Mouse (Mus musculus) forebrain, embryonic 12.5 days (tissue): ENCODE results near the gene Irak2. TPM values are rescaled to one million over a fixed set of nuclear protein-coding genes. Genes with fewer than 3 reads are reported as not detected.

Experiments
- ATAC-seq: fragments of 200-750 bp; cut with Nextera tagmentation; 2 replicates; pipeline ENCODE4 v1.8.0; 2017; ENCODE audit warnings: moderate TSS enrichment; ENCODE audit not compliant: low FRiP score
- H3K27ac ChIP-seq: fragments of 300-500 bp; sonication (generic); 2 replicates; pipeline ENCODE4 v1.5.1; 2016; ENCODE audit warnings: mild to moderate bottlenecking
- H3K27me3 ChIP-seq: fragments of 300-500 bp; sonication (generic); 2 replicates; pipeline ENCODE4 v1.6.1; 2016; ENCODE audit warnings: mild to moderate bottlenecking
- H3K36me3 ChIP-seq: fragments of 300-500 bp; sonication (generic); replicated peaks from 2 replicates; pipeline ENCODE4 v1.6.1; 2016; ENCODE audit warnings: mild to moderate bottlenecking
- H3K4me1 ChIP-seq: fragments of 300-500 bp; sonication (generic); 2 replicates; pipeline ENCODE4 v1.6.1; 2016
- H3K4me2 ChIP-seq: fragments of 300-500 bp; sonication (generic); 2 replicates; pipeline ENCODE4 v1.6.1; 2016; ENCODE audit warnings: mild to moderate bottlenecking, moderate library complexity
- H3K4me3 ChIP-seq: fragments of 300-500 bp; sonication (generic); replicated peaks from 2 replicates; pipeline ENCODE4 v1.5.1; 2016; ENCODE audit warnings: mild to moderate bottlenecking
- H3K9ac ChIP-seq: fragments of 300-500 bp; sonication (generic); 2 replicates; pipeline ENCODE4 v1.6.1; 2016; ENCODE audit warnings: mild to moderate bottlenecking
- H3K9me3 ChIP-seq: fragments of 300-500 bp; sonication (generic); 2 replicates; pipeline ENCODE4 v1.6.1; 2016
- WGBS: fragments of 180-500 bp; shearing (Covaris S2); methylation state at CpG from one replicate; pipeline ENCODE4 v1.1.7; 2016; 5-methylcytosine and 5-hydroxymethylcytosine counted together
- polyA plus RNA-seq: library from polyadenylated mRNA; unstranded; fragments of >200 nt; fragmentation: Nextera tagmentation; extraction: Ambion mirVana; gene quantifications from 2 replicates; pipeline ENCODE4 v1.2.1, GENCODE M21; 2016

Irak2 gene
- polyA plus RNA-seq = 0.63 and 1.6 TPM in 2 replicates

- WGBS = 10% methylated on average over 37 of the region's 37 CpGs
- no peak within 1 kb of the TSS for H3K27ac ChIP-seq
- peak; percentile 91 for ATAC-seq
Observed at GRCm38 (mm10) chr6:113638302-113639040, at the start of gene Irak2. Irak2 (plus strand) TSS chr6:113638467.

GRCm38 (mm10) chr6:113592637-113593036 lies 45.6 kb upstream of the Irak2 start:
- Histone ChIP-seq H3K27me3 (no peaks in the 10 kb centered on the region), H3K27ac (no peak overlapping the region), H3K36me3 (0 out of 2 replicates have a peak, but pooled peaks cover 7% of the 10 kb centered on the region), H3K4me2 (no peak overlapping the region), H3K9me3 (no peaks in the 10 kb centered on the region), H3K4me3 (no peak overlapping the region), H3K4me1 (no peaks in the 10 kb centered on the region), H3K9ac (no peak overlapping the region)
- ATAC-seq = no peak
- WGBS = 94% methylated on average over 2 of the region's 2 CpGs

More at GRCm38 (mm10) chr6:113638302-113639040, at the start of gene Irak2:
- H3K4me2 ChIP-seq = peak within 1 kb of the TSS; percentile 71
- H3K4me3 ChIP-seq = peak within 1 kb of the TSS; percentile 49
- no peaks in the 10 kb centered on the region for H3K9me3 ChIP-seq
- H3K4me1 ChIP-seq = peaks cover 4% of the 10 kb centered on the region
- peak within 1 kb of the TSS; percentile 56 for H3K9ac ChIP-seq
- H3K27me3 ChIP-seq = no peaks in the 10 kb centered on the region
- no peaks in the 10 kb centered on the region for H3K36me3 ChIP-seq

DNA sequence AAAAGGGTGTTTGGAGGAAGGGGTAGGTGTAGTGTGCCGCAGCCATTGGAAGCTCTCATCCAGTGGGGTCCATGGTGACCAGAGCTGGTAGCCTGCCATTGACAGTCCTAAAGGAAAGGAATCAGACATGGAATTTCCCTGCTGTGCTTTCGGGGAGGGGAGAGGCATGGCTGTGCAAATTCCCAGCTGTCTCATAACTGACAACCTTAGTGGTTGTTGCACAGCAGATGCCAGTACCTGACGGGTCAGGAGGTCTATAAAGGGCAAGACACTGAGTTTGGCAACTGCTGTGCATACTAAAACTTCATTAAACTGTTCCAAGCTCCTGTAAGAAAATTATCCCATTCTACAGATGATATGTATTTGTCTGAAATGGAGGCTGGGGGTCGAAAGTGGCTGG lies 40.3 kb upstream of the Irak2 start:
- no peak for ATAC-seq
- Histone ChIP-seq H3K9me3 (no peaks in the 10 kb centered on the region), H3K27ac (no peak overlapping the region), H3K27me3 (no peaks in the 10 kb centered on the region), H3K4me2 (no peak overlapping the region), H3K4me1 (peaks cover 8% of the 10 kb centered on the region), H3K36me3 (0 out of 2 replicates have a peak, but pooled peaks cover 2% of the 10 kb centered on the region), H3K9ac (no peak overlapping the region), H3K4me3 (no peak overlapping the region)
- WGBS = 90% methylated on average over 4 of the region's 4 CpGs

DNA sequence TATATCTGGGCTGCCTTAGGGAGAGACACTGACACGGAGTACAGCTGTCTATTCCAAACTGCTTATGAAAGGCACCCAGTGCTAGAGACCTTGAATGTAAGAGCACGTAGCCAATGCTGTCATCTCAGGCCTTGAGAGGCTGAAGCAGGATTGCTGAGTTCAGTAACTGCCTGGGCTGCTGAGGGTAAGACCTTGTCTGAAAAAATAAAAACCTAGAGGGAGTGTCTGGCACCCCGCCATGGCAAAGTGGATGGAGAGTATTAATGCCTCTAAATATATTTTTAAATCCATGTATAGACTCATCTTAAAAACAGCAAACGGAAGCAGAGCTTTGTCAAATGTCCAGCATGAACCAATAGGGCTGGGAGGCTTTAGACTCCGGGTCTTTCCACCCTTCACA lies 38.4 kb upstream of the Irak2 start:
- 0 out of 2 replicates have a peak, but pooled peaks cover 2% of the 10 kb centered on the region for H3K36me3 ChIP-seq
- H3K9ac ChIP-seq = no peak overlapping the region
- no peak overlapping the region for H3K4me3 ChIP-seq
- peaks cover 8% of the 10 kb centered on the region for H3K4me1 ChIP-seq
- 81% methylated on average over 5 of the region's 5 CpGs for WGBS
- H3K27me3 ChIP-seq = no peaks in the 10 kb centered on the region
- no peaks in the 10 kb centered on the region for H3K9me3 ChIP-seq
- no peak overlapping the region for H3K4me2 ChIP-seq
- ATAC-seq = no peak
- no peak overlapping the region for H3K27ac ChIP-seq

- no peak for ATAC-seq
- H3K9me3 ChIP-seq = no peaks in the 10 kb centered on the region
- H3K36me3 ChIP-seq = 0 out of 2 replicates have a peak, but pooled peaks cover 2% of the 10 kb centered on the region
- H3K27me3 ChIP-seq = no peaks in the 10 kb centered on the region
- H3K4me2 ChIP-seq = peak within 1 kb of the TSS; percentile 29
- no peak within 1 kb of the TSS for H3K27ac ChIP-seq
- H3K4me1 ChIP-seq = peaks cover 13% of the 10 kb centered on the region
- 38% methylated on average over 23 of the region's 23 CpGs for WGBS
- H3K9ac ChIP-seq = 0 out of 2 replicates have a peak within 1 kb of the TSS, but pooled peaks have one; percentile 33
- H3K4me3 ChIP-seq = no peak within 1 kb of the TSS
Observed at GRCm38 (mm10) chr6:113600543-113601139, 37.6 kb upstream of the Irak2 start, which contains the start of gene Fancd2os. Fancd2os (minus strand) TSS chr6:113600715.

DNA sequence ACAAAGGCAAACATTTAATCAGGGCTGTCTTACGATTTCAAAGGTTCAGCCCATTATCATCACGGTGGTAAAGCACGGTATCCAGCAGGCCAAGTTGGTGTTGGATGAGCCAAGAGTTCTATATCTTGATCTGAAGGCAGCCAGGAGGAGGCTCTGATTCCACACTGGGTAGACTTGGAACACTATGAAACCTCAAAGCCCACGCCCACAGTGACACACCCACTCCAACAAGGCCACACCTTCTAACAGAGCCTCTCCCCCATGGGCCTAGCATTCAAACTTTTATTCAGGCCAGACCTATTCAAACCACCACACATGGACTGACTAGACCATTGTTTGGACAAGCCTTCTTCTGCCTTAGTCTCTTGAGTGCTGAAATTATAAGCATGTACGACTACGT lies 35.4 kb upstream of the Irak2 start:
- Histone ChIP-seq H3K4me1 (peaks cover 26% of the 10 kb centered on the region), H3K36me3 (peaks cover 5% of the 10 kb centered on the region; the same call in 1 of the 2 replicates)

DNA sequence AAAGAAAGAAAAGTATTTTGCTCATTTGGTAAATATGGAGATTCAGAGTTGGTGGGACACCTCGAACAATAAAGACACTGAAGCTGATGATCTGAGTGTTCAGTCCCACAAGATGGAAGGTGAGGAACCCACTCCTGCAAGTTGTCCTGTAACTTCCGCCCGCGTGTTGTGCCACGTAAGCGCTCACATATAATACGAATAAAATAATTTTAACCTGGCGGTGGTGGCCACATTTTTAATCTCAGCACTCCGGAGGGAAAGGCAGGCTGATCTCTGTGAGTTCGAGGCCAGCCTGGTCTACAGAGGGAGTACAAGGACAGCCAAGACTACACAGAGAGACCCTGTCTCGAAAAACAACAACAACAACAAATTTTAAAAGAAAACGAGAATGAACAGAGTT lies 34.3 kb upstream of the Irak2 start:
- Histone ChIP-seq H3K4me1 (peaks cover 26% of the 10 kb centered on the region), H3K9me3 (no peaks in the 10 kb centered on the region), H3K27ac (no peak overlapping the region), H3K9ac (peak overlapping the region; percentile 89; the same call in 1 of the 2 replicates), H3K4me3 (peak overlapping the region; percentile 95), H3K36me3 (peaks cover 5% of the 10 kb centered on the region; the same call in 1 of the 2 replicates), H3K4me2 (peak overlapping the region; percentile 91), H3K27me3 (no peaks in the 10 kb centered on the region)
- WGBS = 51% methylated on average over 12 of the region's 12 CpGs
- ATAC-seq = no peak

More for the DNA sequence above, 35.4 kb upstream of the Irak2 start:
- H3K9me3 ChIP-seq = no peaks in the 10 kb centered on the region
- H3K4me2 ChIP-seq = no peak overlapping the region
- H3K27me3 ChIP-seq = no peaks in the 10 kb centered on the region
- no peak overlapping the region for H3K4me3 ChIP-seq
- WGBS = 95% methylated on average over 6 of the region's 6 CpGs
- no peak overlapping the region for H3K27ac ChIP-seq
- ATAC-seq = no peak
- H3K9ac ChIP-seq = no peak overlapping the region

DNA sequence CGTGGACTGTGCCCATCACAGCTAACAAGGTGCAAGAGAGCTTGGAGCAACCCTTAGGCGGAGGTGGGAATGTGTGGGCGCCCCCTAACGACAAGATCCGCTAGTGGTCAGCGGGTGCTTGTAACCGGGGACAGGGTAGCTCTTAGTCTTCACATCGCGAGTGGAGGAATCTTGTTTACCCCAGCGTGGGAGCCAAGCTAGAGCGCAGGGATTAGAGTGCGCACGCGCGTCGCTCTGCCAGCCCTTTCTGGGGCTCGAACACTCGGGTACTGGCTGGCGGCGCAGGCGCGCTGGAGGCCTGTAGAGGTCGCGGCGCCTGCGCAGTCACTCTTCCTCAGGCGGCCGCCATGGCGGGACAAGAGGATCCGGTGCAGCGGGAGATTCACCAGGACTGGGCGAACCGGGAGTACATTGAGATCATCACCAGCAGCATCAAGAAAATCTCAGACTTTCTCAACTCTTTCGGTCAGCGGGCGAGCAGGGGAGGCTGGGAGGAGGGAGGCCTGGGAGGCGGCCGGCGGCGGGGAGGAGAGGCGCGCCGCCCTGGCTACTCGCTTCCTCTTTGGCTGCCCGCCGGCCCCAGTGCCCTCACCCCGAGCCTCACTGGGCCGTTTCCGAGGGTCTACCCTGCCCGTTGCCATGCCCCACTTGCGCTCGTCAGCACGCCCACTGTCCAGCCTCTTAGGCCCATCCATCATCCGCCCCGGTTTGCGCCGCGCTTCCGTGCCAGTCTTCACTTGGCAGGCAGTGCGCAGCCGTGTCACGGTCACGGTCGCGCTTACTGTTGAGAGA lies 33.6 kb upstream of the Irak2 start, which contains the start of gene Brk1:
TSS of gene Brk1 (plus strand) at position 341 of the 792 bp plus-strand sequence.
- Histone ChIP-seq H3K9me3 (no peaks in the 10 kb centered on the region), H3K4me2 (peak within 1 kb of the TSS; percentile 91), H3K9ac (peak within 1 kb of the TSS; percentile 89), H3K36me3 (peaks cover 5% of the 10 kb centered on the region; the same call in 1 of the 2 replicates), H3K27me3 (no peaks in the 10 kb centered on the region), H3K4me1 (peaks cover 26% of the 10 kb centered on the region), H3K27ac (peak within 1 kb of the TSS; percentile 62), H3K4me3 (peak within 1 kb of the TSS; percentile 95)
- peak; percentile 96 for ATAC-seq
- under 1% methylated on average over 63 of the region's 65 CpGs for WGBS

DNA sequence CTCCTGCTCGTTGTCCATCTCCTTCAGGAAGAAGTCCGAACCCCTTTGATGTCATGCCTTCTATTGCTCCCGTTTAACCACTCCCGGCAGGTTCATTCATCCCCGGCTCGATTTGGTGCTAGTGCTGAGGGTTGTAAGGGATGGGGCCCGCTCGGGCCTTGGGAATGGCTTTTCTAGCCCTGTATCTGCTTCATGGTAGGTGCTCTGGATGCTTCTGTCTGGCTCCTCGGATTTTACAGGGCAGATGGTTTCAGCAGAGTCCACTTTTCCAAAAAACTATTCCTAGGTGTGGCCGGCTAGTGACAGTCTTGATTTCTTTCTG lies 33.1 kb upstream of the Irak2 start:
- Histone ChIP-seq H3K27me3 (no peaks in the 10 kb centered on the region), H3K9me3 (no peaks in the 10 kb centered on the region), H3K36me3 (peaks cover 7% of the 10 kb centered on the region; the same call in 1 of the 2 replicates), H3K27ac (peak overlapping the region; percentile 62; the same call in 1 of the 2 replicates), H3K9ac (peak overlapping the region; percentile 89), H3K4me2 (peak overlapping the region; percentile 91), H3K4me1 (peaks cover 25% of the 10 kb centered on the region), H3K4me3 (peak overlapping the region; percentile 95)
- no peak for ATAC-seq
- 5% methylated on average over 10 of the region's 10 CpGs for WGBS

DNA sequence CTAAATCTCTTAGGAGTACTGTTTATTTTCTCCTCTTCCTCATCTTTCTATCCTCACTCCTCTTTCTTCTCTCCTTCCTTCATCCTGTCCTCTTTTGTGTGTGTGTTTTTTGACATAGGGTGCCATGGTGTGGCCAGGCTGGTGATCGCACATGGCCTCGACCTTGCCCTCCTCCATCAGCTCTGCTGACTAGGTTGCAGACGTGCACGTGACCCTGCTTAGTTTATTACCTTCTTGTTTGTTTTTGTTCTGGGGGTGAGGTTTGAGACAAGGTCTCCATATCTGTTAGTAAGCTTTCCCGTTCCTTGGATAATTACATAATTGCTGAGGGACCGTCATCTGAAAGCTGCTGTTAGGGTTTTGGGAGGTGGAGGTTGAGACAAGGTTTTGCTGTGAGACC lies 29.4 kb upstream of the Irak2 start:
- peaks cover 35% of the 10 kb centered on the region for H3K36me3 ChIP-seq
- WGBS = 87% methylated on average over 6 of the region's 6 CpGs
- ATAC-seq = no peak

GRCm38 (mm10) chr6:113609293-113609692 lies 29.0 kb upstream of the Irak2 start:
- Histone ChIP-seq H3K36me3 (peaks cover 39% of the 10 kb centered on the region), H3K4me1 (peaks cover 18% of the 10 kb centered on the region), H3K27me3 (no peaks in the 10 kb centered on the region), H3K4me2 (no peak overlapping the region), H3K9me3 (no peaks in the 10 kb centered on the region), H3K4me3 (no peak overlapping the region), H3K9ac (no peak overlapping the region), H3K27ac (no peak overlapping the region)
- ATAC-seq = no peak
- WGBS = 96% methylated on average over 7 of the region's 7 CpGs

More for the DNA sequence above, 29.4 kb upstream of the Irak2 start:
- Histone ChIP-seq H3K27me3 (no peaks in the 10 kb centered on the region), H3K4me1 (peaks cover 18% of the 10 kb centered on the region), H3K9me3 (no peaks in the 10 kb centered on the region), H3K27ac (no peak overlapping the region), H3K4me2 (no peak overlapping the region), H3K4me3 (no peak overlapping the region), H3K9ac (no peak overlapping the region)
